Mouse (Mus musculus) kidney, adult 2 months (tissue): ENCODE results near the gene Ano6.

Experiments
- CTCF ChIP-seq: fragments of 200-500 bp; conservative IDR thresholded peaks from 2 replicates; pipeline ENCODE4 v1.5.1; 2011; ENCODE audit warnings: low read depth, mild to moderate bottlenecking, control low read depth, low read length, moderate library complexity, mixed read lengths; ENCODE audit not compliant: insufficient read depth, insufficient read length
- POLR2A ChIP-seq: fragments of 200-500 bp; IDR thresholded peaks from one replicate; pipeline ENCODE4 v1.6.1; 2011; ENCODE audit warnings: low read depth, low read length, control low read depth

DNA sequence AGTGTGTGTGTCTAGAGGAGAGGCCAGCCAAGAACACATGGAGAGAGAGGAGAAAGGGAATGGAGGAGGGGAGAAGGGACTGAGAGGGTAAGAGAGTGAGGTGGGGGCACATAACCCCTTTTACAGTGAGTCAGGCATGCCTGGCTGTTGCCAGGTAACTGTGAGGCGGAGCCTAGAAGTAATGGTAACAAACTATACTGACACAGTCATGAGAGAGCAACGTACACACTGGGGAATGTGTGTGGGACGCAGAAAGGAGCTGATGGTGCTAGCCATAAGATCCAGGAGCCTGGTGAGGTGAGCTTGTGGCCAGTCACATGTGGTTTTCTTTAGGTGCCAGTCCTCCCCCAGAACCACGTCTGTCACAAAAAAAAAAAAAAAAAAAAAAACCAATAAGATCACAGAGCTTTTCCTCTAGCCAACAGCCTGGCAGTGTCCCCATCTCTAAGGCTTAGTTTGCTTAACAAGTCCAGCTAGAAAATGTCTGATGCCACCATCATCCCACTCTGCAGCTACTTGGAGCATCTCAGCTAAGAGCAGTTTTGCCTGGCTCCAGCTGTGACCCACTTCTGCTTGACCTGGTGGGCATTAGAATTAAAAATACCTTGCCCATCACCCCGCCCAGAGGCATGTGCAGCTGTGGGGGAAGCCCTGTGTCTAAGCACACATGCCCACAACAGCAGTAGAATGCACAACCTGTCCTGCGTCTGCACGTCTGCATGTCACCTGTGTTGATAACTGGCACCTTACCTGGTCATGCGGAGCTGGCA lies 186.7 kb downstream of the Ano6 start:
- TF ChIP-seq POLR2A (no peak), CTCF (no peak)
